Mouse (Mus musculus) spleen, adult 2 months (tissue): ENCODE results near the gene Pithd1. TPM values are rescaled to one million over a fixed set of nuclear protein-coding genes. Genes with fewer than 3 reads are reported as not detected.

Source experiments
- DNase-seq, 2 experiments: peaks; one replicate each; pipeline versions ENCODE4 v3.0.0 to v3.0.0-alpha.2; 2012 to 2021; ENCODE audit warnings: low spot score in 2 of 2, low read depth in 1 of 2
- H3K27ac ChIP-seq: fragments of 200-500 bp; 2 replicates; pipeline ENCODE4 v1.5.1; 2012; ENCODE audit warnings: low read length, inconsistent platforms; ENCODE audit not compliant: insufficient read depth
- H3K27me3 ChIP-seq: fragments of 200-500 bp; 2 replicates; pipeline ENCODE4 v1.6.1; 2012; ENCODE audit warnings: mild to moderate bottlenecking, moderate library complexity, low read length, inconsistent platforms; ENCODE audit not compliant: control insufficient read depth, insufficient read depth
- H3K36me3 ChIP-seq: fragments of 200-500 bp; 2 replicates; pipeline ENCODE4 v1.6.1; 2012; ENCODE audit warnings: mild to moderate bottlenecking, low read length, inconsistent platforms; ENCODE audit not compliant: control insufficient read depth, insufficient read depth
- H3K4me1 ChIP-seq: fragments of 200-500 bp; 2 replicates; pipeline ENCODE4 v1.6.1; 2011; ENCODE audit warnings: inconsistent platforms; ENCODE audit not compliant: control insufficient read depth, insufficient read depth, insufficient read length
- H3K4me3 ChIP-seq: fragments of 200-500 bp; 2 replicates; pipeline ENCODE4 v1.5.1; 2011; ENCODE audit warnings: mild to moderate bottlenecking, inconsistent platforms; ENCODE audit not compliant: insufficient read depth, insufficient read length; ENCODE audit errors: extremely low read depth
- CTCF ChIP-seq: fragments of 200-500 bp; IDR thresholded peaks from 2 replicates; pipeline ENCODE4 v1.5.1; 2011; ENCODE audit warnings: mild to moderate bottlenecking, inconsistent platforms; ENCODE audit not compliant: insufficient read depth, insufficient read length, insufficient replicate concordance; ENCODE audit errors: extremely low read depth
- POLR2A ChIP-seq: fragments of 200-500 bp; IDR thresholded peaks from 2 replicates; pipeline ENCODE4 v1.6.1; 2011; ENCODE audit warnings: low read depth, low read length, inconsistent platforms
- WGBS: fragments of 180-500 bp; shearing (Covaris S2); methylation state at CpG from one replicate; pipeline ENCODE4 v1.1.7; 2018; 5-methylcytosine and 5-hydroxymethylcytosine counted together
- polyA plus RNA-seq: library from polyadenylated mRNA; depleted of rRNA; stranded (reverse); fragments of >200 nt; gene quantifications from 2 replicates; pipeline ENCODE4 v1.2.3, GENCODE M21; 2012

Gene Pithd1
- polyA plus RNA-seq, 1 experiment = 31.0 TPM

- WGBS = 91% methylated on average over 3 of the region's 3 CpGs
- no peak overlapping the region for H3K27ac ChIP-seq
- peaks cover 32% of the 10 kb centered on the region for H3K36me3 ChIP-seq
- no peaks in the 10 kb centered on the region for H3K27me3 ChIP-seq
- H3K4me1 ChIP-seq = no peaks in the 10 kb centered on the region; the same call in 1 of the 2 replicates
- no peak for DNase-seq
- TF ChIP-seq CTCF (no peak), POLR2A (no peak)
- no peak overlapping the region for H3K4me3 ChIP-seq
Observed at GRCm38 (mm10) chr4:135953179-135953578, 33.9 kb downstream of the Pithd1 start.

DNA sequence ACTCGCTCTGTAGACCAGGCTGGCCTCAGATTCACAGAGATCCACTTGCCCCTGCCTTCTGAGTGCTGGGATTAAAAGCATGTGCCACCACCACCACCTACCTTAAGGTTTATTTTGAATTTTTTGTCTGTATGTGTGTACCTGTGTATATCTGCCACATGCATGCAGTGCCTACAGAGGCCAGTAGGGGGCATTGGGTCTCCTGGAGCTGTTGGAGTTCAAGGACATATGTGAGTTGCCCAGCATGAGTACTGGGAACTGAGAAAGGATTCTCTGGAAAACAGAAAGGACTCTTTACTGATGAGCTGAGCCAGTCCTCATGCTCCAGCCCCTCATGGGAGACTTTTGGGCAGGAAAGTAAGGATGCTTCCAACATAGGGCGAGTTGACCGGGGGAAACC, 35.6 kb downstream of the Pithd1 start:
- Histone ChIP-seq H3K4me1 (no peaks in the 10 kb centered on the region; the same call in 1 of the 2 replicates), H3K36me3 (peaks cover 25% of the 10 kb centered on the region), H3K27ac (no peak overlapping the region), H3K27me3 (no peaks in the 10 kb centered on the region), H3K4me3 (no peak overlapping the region)
- TF ChIP-seq CTCF = no peak
- no peak for TF ChIP-seq POLR2A
- DNase-seq = no peak
- WGBS = 96% methylated on average over 3 of the region's 3 CpGs

DNA sequence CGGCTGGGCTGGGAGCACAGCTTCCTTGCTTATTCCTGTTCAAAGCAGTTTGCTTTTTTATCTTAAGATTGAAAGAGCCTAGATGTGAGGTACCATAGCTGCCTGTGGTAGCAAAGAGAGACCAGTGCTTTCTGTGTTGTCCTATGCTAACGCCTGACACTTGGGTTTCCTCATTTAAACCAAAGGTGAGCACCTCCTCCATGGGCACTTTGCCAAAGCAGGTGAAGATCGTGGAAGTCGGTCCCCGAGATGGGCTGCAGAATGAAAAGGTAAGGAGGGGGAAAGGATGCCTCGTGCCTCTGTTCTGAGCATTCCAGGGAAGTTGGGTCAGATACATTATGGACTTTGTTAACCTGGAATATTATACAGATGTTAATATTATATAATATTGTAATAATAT, 36.7 kb downstream of the Pithd1 start:
- H3K4me3 ChIP-seq = no peak overlapping the region
- peaks cover 17% of the 10 kb centered on the region for H3K36me3 ChIP-seq
- H3K27me3 ChIP-seq = no peaks in the 10 kb centered on the region
- H3K4me1 ChIP-seq = no peaks in the 10 kb centered on the region; the same call in 1 of the 2 replicates
- no peak for DNase-seq
- TF ChIP-seq CTCF (no peak), POLR2A (no peak)
- 91% methylated on average over 6 of the region's 6 CpGs for WGBS
- H3K27ac ChIP-seq = no peak overlapping the region

DNA sequence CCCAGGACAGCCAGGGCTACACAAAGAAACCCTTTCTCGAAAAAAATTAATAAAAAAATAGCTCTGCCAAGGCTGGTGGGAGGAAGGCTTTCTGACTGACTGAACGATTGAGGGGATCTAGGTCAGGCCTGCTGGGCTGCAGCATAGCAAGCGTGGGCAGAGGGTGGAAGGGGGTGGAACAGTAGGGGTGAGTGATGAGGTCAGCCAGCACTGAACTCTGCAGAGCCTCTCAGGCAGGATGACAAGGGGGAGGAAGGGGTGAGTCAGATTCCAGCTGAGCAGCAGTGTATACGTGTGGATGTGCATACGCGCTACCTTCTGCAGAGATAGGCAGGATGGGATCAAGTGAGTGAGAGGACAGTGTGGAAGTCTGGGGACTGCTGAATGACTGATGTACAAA, 37.2 kb downstream of the Pithd1 start:
- no peaks in the 10 kb centered on the region for H3K27me3 ChIP-seq
- no peak overlapping the region for H3K27ac ChIP-seq
- DNase-seq = no peak
- WGBS = 76% methylated on average over 6 of the region's 6 CpGs
- no peak overlapping the region for H3K4me3 ChIP-seq
- TF ChIP-seq CTCF (no peak), POLR2A (no peak)
- no peaks in the 10 kb centered on the region; the same call in 1 of the 2 replicates for H3K4me1 ChIP-seq
- peaks cover 16% of the 10 kb centered on the region for H3K36me3 ChIP-seq

DNA sequence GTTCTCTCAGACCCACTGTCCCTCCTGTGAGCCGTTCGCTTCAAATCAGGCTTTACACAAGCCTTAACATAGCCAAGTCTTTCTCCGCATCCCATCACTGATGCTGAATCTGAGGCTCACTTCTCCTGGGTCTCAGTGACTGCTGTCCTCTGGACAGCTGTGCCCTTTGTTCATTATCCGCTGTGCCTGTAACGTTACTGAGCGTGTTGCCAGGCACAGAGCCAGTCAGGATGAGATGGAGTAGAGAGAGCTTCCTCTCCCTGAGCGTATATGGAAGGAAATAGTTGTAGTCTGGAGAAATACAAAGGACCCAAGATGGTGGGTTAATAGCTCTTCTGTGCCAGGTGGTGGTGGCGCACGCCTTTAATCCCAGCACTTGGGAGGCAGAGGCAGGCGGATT, 37.6 kb downstream of the Pithd1 start:
- Histone ChIP-seq H3K27ac (no peak overlapping the region), H3K27me3 (no peaks in the 10 kb centered on the region), H3K36me3 (peaks cover 15% of the 10 kb centered on the region), H3K4me1 (no peaks in the 10 kb centered on the region; the same call in 1 of the 2 replicates), H3K4me3 (no peak overlapping the region)
- TF ChIP-seq POLR2A (no peak), CTCF (no peak)
- no peak for DNase-seq
- WGBS = 94% methylated on average over 10 of the region's 10 CpGs

- DNase-seq = no peak
- H3K4me1 ChIP-seq = no peaks in the 10 kb centered on the region; the same call in 1 of the 2 replicates
- no peaks in the 10 kb centered on the region for H3K27me3 ChIP-seq
- 57% methylated on average over 8 of the region's 8 CpGs for WGBS
- H3K27ac ChIP-seq = no peak overlapping the region
- peaks cover 8% of the 10 kb centered on the region for H3K36me3 ChIP-seq
- no peak for TF ChIP-seq POLR2A
- no peak for TF ChIP-seq CTCF
- H3K4me3 ChIP-seq = no peak overlapping the region
Observed at GRCm38 (mm10) chr4:135948142-135948541, 38.9 kb downstream of the Pithd1 start.

DNA sequence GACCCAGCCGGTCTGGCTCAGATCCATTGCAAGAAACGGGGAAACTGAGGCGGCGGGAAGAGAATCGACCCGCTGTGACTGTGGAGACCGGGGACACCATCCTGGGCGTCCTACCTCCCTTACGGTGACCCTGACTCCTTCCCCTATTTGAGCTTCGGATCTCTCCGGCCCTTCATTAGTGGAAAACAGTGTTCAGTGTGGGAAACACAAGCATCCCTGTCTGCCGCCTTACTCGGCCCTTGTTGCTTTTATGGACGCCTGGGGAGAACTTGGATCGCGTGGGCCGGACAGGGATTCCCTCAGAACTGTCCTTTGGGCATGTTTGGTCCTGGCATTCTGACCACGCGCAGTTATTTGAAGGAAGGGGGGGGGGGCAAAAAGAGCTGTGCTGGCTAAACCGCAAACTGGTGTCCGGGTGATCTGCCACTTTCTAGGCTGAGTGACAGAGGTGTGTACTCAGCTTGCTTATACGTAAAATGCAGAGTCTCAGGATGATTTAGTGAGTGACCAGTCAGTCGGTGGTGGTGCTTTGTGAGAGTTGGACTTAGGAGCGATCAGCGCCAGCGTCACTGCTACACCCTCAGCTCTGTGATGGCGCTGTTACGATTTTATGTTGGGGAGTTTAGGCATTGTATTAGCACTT, 40.3 kb downstream of the Pithd1 start:
- Histone ChIP-seq H3K4me3 (peak overlapping the region; percentile 82), H3K4me1 (no peaks in the 10 kb centered on the region; the same call in 1 of the 2 replicates), H3K27ac (peak overlapping the region; percentile 24; the same call in 1 of the 2 replicates), H3K36me3 (peaks cover 4% of the 10 kb centered on the region; the same call in 1 of the 2 replicates), H3K27me3 (no peaks in the 10 kb centered on the region)
- no peak for DNase-seq
- under 1% methylated on average over 28 of the region's 28 CpGs for WGBS
- TF ChIP-seq CTCF = no peak
